Mouse (Mus musculus) T-helper 1 cell (primary cell): ENCODE measurements around the gene Etfa.

Experiments
- in situ Hi-C: fragments of 300-600 bp; cut with MboI, MseI; formaldehyde crosslinking; loops from one replicate; pipeline ENCODE4 v1.15.1; 2025; ENCODE audit warnings: high pct_unique_total_duplicates

Gene Etfa

GRCm38 (mm10) chr9:55512027-55512543 lies at the start of gene Etfa:
Etfa (minus strand) TSS chr9:55512243.
- in situ Hi-C loops, result no loop called here

GRCm38 (mm10) chr9:55560960-55561359 lies 48.9 kb upstream of the Etfa start:
- in situ Hi-C loops, result no loop called here

GRCm38 (mm10) chr9:55554986-55555385 lies 42.9 kb upstream of the Etfa start:
- in situ Hi-C loops, result no loop called here

GRCm38 (mm10) chr9:55549302-55549890 lies 37.4 kb upstream of the Etfa start:
- in situ Hi-C loops, result no loop called here

- in situ Hi-C loops, result no loop called here
Measured at GRCm38 (mm10) chr9:55548871-55549270, 36.8 kb upstream of the Etfa start.

GRCm38 (mm10) chr9:55546176-55547010 lies 34.4 kb upstream of the Etfa start:
- in situ Hi-C loops, result no loop called here

- in situ Hi-C loops, result no loop called here
Measured at GRCm38 (mm10) chr9:55545556-55546175, 33.6 kb upstream of the Etfa start.

- in situ Hi-C loops, result no loop called here
Measured at GRCm38 (mm10) chr9:55544861-55545555, 33.0 kb upstream of the Etfa start.

- in situ Hi-C loops, result no loop called here
Measured at GRCm38 (mm10) chr9:55543703-55544401, 31.8 kb upstream of the Etfa start.

GRCm38 (mm10) chr9:55543336-55543702 lies 31.3 kb upstream of the Etfa start:
- in situ Hi-C loops, result no loop called here

- in situ Hi-C loops, result no loop called here
Measured at GRCm38 (mm10) chr9:55542366-55543325, 30.6 kb upstream of the Etfa start.

- in situ Hi-C loops, result no loop called here
Measured at GRCm38 (mm10) chr9:55541681-55542365, 29.8 kb upstream of the Etfa start.

- in situ Hi-C loops, result no loop called here
Measured at GRCm38 (mm10) chr9:55540888-55541287, 28.8 kb upstream of the Etfa start.

GRCm38 (mm10) chr9:55540391-55540770 lies 28.3 kb upstream of the Etfa start:
- in situ Hi-C loops, result no loop called here

GRCm38 (mm10) chr9:55539661-55540390 lies 27.8 kb upstream of the Etfa start:
- in situ Hi-C loops, result no loop called here

GRCm38 (mm10) chr9:55539006-55539405 lies 27.0 kb upstream of the Etfa start:
- in situ Hi-C loops, result no loop called here

- in situ Hi-C loops, result no loop called here
Measured at GRCm38 (mm10) chr9:55538377-55538776, 26.3 kb upstream of the Etfa start, which contains the start of gene Isl2. Isl2 (plus strand) TSS chr9:55538672.

GRCm38 (mm10) chr9:55535907-55536306 lies 23.9 kb upstream of the Etfa start:
- in situ Hi-C loops, result no loop called here

GRCm38 (mm10) chr9:55525716-55526115 lies 13.7 kb upstream of the Etfa start:
- in situ Hi-C loops, result loop anchor here (5.0 kb wide), 1 partner anchor 93 kb away; no protein-coding TSS in a partner anchor
